Mouse (Mus musculus) erythroblast, adult 5-6 weeks (primary cell): ENCODE results near the gene Fam160b1. TPM values are rescaled to one million over a fixed set of nuclear protein-coding genes. Genes with fewer than 3 reads are reported as not detected.

Source experiments
- ATAC-seq: replicated peaks from 2 replicates; pipeline ENCODE4 v1.8.0; 2016; ENCODE audit warnings: moderate number of reproducible peaks, mild to moderate bottlenecking, moderate TSS enrichment, inconsistent platforms; ENCODE audit not compliant: poor library complexity, low FRiP score, severe bottlenecking
- total RNA-seq, 2 experiments: library from RNA; stranded (forward) in 1 of 2; stranded (reverse) in 1 of 2; fragments of 150-400 nt in 1 of 2; fragments of 200-764, 138-1000 nt in 1 of 2; gene quantifications; 2 replicates each; pipeline versions ENCODE4 v1.2.3 to v1.2.4; 2015 to 2017; ENCODE audit warnings: low replicate concordance in 2 of 2

The Fam160b1 gene
- total RNA-seq, 2 experiments from 2014 or later = 6.1 to 8.6 TPM

DNA sequence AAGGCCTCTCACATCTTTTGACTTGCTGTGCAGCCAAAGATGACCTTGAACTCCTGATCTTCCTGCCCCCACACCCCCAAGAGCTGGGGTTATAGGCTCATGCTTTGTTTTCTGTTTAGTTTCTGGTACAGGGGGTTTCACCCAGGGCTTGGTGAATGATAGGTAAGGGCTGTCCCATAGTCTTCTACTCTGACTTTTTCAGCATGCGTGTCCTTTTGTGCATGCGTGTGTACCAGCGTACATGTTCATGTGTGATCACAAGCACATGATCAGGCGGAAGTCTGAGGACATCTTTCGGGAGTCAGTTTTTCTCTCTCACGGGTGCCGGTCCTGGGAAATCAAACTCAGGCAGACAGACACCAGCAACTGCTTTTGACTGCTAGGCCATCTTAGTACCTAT, 3.1 kb downstream of the Fam160b1 start:
- no peak for ATAC-seq

DNA sequence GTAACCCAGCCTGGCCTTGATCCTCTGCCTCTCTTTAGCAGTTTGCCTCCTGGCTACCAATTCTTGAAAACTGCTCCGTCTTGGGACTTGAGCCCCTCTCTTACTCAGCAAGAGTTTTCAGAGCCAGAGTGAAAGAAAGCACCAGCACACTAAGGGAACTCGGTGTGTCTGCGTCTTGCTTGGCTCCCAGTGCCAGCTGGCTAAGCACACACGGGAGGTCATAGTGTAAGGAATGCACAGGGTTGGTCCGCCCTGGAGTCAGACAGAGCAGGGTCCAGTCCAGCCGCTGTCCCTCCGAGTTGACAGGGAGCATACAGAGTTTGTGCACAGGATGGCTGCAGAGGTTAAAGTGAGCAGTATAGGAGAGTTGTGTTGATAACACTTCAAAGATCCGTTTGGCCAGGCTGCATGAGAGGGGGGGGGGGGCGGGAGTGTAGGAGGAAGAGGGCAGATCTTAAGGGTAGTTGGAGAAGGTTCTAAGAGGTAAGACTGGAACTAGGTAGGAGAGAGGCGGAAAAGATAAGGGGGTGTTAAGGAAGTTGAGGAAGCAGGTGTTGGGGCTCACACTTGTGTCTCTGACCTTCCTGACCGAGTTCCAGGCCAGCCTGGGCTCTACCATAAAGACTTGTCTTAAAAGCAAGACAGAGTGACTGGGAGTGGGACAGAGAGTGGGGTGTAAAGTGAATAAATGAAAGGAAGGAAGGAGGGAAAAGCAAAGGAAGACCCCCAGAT, 4.6 kb downstream of the Fam160b1 start:
- no peak for ATAC-seq

DNA sequence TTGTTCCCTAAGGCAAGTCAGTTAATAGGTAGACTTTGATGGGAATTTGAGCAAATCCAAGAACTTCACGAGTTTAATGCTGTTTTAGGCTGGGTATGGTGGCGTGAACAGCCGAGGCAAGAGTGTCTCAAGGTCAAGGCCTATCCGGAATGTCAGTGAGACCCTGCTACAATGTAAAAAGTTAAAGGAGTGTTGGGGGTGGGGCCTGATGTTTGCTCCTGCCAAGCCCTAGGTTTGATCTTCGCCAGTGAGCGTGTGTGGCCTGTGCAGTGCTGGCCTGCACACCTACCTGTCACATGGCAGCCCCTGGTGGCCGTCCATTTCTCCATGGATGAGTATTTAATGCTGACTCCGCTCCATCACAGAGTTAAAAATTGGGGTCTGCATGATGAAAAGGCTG, 5.5 kb downstream of the Fam160b1 start:
- no peak for ATAC-seq

DNA sequence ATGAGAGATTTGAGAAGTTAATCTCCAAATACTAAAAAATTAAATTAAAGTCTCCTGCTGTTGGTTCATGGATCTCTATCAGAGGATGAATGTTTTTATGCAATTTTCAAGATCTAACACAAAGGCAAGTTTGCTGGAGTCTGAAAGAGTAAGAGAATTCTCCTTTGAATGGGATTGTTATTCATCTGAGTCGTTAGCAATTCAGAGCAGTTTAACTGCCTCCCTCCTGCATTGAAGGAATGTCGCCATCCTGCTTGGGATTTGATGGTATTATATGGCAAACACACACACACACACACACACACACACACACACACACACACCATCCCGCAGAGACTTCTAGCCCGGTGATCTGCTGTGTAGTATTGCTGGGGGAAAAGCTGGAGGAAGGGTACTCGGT, 6.1 kb downstream of the Fam160b1 start:
- ATAC-seq = no peak

DNA sequence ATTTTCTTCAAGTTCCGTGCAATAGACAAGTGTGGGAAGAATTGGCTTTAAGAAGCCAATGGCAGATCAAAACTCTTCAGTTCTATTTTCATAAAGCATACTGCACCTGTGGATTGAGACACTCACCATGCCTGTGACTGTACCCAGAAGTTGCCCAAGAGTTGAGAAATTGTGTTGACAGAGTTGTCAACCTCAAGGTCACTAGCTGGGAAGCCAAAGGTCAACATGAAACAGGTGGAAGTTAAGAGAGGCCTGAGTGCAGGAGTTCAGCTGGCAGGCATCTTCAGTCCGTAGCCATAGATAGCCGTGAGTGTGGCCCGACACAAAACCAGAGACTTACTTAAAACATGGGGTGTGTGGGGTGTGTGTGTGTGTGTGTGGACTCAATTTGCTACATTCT, 6.7 kb downstream of the Fam160b1 start:
- no peak for ATAC-seq

DNA sequence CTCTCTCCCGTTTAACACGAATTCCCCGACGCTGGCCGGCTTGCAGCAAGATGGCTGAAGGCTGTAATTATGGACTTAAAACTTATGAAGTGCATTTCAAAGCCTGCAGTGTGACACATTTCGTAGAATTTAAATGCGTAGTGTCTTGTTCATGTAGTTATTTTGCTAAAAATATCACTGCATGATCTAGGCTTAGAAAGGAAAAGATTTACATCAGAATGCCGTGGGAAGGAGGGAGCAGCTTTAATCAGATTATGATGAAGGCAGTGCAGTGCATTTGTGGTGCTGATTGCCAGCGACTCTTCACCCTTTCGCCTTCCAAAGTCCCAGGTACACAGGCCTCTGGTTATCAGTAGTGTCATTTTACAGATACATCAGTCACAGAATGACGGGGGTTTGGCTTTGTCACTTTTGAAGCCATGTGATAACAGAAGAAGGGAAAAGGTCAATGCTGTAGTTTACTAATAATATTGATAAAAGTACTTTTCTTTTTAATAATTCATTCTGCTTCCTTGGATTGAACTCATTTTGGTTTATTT, 7.4 kb downstream of the Fam160b1 start:
- ATAC-seq = no peak

DNA sequence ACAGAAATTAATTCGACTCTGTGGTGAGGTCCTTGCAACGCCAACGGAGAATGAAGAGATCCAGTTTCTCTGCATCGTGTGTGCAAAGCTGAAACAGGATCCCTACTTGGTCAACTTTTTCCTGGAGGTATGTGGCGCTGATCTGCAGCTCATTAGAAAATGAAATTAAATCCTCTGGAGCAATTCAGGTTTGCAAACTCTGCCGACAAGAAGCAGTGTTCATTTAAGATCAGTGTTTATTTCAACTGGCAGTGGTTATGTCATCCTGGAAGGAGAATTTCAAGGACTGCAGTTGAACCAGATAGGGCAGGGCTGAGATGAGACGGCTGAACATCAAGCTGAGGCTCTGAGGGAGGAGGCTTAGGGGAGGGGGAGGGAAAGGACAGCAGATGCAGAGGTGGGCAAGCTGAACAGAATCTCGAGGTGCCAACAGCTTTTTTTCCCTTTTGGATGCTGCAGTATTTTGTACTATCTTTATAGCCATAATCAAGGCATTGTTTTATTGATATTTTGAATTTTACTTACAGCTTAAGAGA, 12.9 kb downstream of the Fam160b1 start:
- ATAC-seq = no peak

DNA sequence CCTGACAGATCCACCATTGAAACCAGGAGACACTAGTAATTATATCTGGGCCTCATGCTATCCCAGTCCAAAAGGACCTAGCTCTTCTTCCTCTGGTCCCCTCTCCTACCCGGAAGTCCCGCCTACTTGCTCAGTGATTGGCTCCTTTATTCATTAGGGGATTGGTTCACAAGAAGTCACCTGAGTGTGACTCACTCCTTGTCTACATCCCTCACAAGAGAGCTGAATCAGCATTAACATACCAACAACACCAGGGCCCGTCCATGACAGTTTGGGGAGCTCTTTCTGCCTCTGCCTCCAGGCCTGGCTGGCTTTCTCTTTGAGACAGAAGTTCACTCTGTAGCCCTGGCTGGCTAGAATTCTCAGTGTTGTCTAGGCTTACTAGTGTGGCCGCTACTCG, 14.7 kb downstream of the Fam160b1 start:
- ATAC-seq = no peak

DNA sequence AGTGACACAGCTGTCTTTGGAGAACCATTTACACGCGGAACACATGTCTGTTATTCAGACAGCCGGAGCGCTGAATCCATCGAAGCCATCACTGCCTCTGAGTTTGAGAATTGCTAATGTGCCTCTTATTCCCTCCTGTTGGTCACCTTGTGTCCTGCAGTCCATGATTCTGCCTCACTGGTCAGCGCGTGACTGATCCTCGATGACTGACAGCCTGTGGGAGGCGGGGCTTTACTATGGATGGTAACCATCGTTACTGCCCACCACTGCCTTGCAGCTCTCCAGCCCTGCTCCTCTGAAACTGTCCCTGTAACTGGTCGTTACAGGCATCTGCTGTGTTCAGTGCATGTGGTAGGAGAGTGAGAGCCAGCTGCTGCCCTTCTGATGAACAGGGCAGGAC, 15.3 kb downstream of the Fam160b1 start:
- ATAC-seq = no peak

DNA sequence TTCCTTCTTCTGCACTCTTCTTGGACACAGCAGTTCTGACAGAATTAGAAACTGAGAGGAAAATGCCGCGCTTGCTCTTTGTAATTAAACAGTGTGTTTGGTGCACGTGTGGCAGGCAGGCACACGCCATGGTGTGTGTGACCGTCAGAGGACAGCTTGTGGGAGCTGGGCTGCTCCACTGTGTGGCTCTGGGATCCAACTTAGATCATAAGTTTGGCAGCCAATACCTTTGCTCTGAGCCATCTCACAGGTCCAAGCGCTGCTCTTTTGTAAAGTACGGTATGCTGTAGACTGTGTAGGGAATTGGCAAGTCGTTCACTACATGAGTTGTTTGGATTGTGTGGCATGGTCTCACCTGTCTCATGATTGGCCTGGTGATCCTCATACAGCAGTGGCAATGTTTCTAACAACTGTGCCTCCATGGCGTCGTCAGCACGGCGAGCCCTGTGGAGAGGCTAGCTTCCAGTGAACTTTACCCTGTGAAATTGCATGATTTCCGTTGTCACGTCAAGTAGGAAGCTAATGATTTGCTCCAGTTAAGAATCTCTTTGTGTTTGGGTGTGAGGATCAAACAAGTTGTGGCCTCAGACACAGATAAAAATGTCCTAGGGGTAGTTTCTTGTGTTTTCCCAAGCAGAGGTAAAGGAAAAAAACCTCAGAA, 16.7 kb downstream of the Fam160b1 start:
- no peak for ATAC-seq

DNA sequence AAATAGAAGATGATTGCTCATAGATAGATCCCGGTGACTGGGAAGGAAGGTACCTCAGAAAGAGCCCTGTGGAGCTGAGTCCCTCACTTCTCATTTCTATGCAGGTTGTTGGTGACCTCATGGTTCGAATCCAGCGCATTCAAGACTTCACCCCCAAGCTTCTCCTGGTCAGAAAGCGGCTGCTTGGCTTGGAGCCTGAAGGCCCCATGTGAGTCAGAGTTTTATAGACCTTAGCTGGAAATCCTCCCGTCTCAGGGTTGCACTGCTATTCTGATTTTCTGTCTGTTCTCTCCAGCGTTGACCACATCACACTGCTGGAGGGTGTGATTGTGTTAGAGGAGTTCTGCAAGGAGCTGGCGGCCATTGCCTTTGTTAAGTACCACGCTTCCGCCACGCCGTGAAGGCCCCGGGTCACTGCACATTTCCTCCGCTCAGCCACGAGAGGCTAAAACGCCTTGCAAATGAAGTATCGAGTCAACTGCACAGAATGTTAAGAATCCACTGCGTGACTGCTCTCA, 25.8 kb downstream of the Fam160b1 start:
- ATAC-seq = no peak

DNA sequence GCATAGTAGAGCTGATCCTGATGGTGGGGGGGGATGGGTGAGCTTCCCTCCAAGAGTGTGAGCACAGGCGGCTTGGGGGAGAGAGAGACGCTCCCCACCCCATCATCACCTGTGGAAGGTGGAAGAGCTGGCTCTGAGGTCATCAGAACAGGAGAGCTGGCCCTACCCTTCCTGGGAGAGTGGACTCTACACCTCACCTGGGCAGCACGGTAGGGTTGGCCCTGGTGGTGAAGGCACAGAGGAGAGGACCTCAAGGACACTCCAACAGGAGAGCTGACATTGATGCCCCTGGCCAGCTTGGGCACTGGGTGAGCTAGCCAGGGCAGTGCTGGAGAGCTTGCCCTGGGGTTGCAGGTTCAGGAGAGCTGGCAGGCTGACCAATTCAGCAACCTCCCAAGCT, 31.1 kb downstream of the Fam160b1 start:
- no peak for ATAC-seq

DNA sequence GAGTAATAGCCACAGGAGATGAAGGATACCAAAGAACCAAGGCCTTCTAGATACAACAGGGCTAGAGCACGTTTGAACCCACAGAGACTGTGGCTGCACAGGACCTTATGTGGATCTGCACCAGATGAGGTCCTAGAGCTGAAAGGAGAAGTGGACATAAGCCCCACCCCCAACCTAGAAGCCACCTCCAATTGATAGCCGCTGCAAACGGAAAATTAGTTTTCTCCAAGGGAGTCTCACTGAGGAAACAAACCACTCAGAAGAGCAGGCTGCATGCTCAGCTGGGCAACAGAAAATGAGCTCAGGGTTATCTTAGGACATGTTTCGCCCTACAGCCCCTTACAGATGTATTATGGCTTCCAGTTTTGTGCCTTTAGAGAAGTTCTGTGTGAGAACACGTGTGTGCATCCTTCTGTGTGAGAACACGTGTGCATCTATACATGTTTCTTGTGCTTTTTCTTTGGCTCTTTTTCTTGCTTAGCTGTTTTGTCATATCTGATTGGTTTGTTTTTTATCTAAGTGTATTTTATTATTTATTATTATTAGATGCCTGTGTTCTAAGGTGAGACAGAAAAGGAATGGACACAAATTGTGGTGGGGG, 33.0 kb downstream of the Fam160b1 start:
- ATAC-seq = no peak

DNA sequence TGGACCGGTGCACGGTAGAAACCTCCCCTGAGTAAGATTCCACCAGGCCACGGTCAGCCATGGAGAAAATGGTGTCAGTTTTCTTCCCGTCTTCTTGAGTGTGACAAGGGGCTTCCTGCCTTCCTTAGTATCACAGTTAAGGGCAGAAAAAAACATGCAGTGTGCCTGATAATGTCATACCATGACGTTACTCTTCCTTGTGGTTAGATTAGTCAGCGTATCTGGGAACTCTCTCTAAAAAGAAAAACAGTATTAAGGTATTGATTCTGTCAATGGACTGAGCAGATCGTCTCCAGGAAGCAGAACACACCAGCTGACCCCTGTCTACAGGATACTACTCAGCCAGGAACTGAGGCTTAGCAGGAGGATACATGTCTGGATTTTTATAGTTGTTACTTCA, 36.1 kb downstream of the Fam160b1 start:
- ATAC-seq = no peak

DNA sequence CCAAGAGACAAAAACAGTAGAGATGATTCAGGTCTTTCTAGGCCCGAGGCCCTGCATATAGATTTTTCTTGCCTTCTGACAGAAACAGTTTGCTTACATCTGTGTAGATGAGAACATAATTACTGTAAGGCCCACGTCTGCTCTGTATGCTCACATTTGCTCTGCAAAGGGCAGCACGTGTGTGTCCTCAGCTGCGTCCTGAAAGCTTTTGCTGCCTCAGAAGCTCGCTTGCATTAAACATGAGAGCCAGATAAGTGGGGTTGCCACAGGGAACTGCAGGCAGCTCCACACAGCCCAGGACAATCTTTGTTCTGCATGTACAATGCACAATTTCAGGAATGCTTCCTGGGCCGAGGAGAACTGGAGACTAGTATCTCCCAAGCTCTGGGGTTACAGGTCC, 41.9 kb downstream of the Fam160b1 start:
- ATAC-seq = no peak

DNA sequence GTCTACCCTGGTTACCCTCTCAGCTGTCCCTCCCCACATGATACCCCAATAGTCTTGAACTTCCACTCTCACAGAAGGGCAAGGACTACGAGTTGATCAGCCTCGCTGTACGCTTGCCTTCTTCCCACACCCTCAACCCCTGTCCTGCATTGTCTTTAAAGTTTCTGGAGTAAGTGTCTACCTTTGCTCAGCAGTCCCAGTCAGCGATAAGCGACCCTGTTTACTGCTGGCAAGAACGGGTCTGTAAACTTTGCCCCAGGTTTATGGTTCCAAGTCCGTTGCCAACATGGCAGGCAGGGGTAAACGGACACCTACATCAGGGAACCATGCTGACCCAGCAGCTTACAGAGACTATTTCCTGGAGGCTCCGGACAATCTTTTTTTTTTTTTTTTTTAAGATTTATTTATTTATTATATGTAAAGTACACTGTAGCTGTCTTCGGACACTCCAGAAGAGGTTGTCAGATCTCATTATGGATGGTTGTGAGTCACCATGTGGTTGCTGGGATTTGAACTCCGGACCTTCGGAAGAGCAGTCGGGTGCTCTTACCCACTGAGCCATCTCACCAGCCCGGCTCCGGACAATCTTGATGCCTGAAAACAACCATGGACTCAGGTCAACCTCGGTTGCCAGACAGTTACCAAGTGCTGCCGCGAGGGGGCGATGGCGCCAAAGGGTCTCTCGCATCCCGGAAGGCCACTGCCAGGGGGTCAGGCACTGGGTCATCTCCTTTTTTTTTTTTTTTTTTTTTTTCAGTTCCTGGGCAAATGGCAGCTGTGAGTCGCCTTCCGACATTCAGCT, 43.4 kb downstream of the Fam160b1 start:
- ATAC-seq = 0 out of 2 replicates have a peak, but pooled peaks have one; percentile 52

DNA sequence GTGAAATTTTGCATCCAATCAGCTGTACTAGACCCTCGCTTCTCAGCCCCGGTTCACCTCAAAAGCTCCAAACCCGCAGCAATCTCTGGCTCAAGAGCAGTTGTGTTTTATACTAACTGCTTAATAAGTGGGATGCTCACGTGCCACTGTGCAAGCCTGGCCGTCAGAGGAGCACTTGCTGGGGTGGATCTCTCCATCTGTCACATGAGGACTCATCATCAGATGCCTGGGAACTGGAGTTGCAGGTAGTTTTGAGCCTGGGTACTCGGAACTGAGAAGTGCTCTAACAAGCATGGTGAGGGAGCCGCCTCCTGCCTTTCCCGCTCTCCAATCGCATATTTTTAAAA, 44.0 kb downstream of the Fam160b1 start:
- 0 out of 2 replicates have a peak, but pooled peaks have one; percentile 8 for ATAC-seq

DNA sequence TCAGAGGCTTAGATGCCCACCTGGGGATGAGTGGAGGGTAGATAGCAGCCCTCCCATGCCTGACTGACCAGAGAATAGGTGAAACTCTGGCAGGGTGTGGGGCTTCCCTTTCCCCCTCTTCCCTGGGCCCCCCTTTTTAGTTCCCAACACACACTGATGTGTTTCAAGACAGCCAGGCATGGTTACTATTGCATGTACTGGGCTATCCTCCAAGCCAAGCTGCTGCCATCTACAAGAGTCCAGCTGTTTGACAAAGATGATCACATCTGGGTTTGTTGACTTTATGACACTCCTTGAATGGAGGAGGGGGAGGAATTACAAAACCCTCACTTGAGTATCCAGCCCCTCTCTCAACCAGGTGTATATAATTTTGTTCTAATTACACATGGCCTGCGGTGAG, 47.5 kb downstream of the Fam160b1 start:
- no peak for ATAC-seq

DNA sequence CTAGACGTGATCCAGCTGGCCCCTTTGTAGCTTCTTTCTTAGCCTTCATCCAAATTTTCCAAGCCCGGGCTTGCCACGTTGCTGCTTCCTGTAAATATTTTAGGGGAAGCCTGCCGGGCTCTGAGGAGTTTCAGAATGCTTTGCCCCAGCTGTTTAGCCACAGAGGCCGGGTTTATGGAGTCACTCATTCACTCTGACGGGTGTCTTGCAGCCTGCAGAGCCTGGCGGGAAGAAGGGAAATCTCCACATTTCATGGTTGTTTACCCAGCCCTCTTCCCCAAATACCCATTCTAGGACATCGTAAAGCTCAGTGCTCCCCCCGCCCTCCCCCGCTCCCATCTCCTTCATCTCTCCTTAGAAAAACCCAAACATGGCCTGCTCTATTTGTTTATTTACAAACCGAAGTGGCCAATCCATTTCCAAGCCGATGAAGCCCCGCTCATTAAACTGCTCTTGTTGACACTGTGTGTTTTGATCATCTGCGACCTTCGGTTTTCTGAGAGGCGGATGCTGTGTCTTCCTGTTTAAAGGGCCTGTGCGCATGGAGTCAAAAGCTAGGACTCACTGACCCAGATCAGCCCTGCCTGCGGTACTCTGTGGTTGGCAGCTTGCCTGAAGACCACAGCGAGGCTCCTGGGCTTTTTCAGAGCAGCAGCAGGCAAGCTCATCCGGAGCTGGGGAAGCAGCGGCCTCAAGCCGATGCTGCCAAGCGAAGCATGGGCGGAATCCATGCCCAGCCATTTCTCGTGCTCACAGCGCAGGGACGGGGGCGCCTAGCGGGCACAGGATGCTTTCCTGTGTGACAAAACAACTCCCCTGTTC, 51.1 kb downstream of the Fam160b1 start:
- no peak for ATAC-seq
